Mouse (Mus musculus): ENCODE measurements around the gene Rbfox3.

- TF ChIP-seq CTCF (IDR thresholded peaks at IDR 0.05; ENCODE audit: extremely low read depth, insufficient read length, insufficient replicate concordance, low read depth, low read length): no peak
- no peak for TF ChIP-seq POLR2A (IDR thresholded peaks at IDR 0.05; ENCODE audit: low read depth, low read length)
Observed at GRCm38 (mm10) chr11:118748622-118749021, 162.8 kb downstream of the Rbfox3 start.

Measured in small intestine, adult 2 months (tissue).